Mouse (Mus musculus) stomach, embryonic 15.5 days (tissue): ENCODE measurements around the gene Dnm2. TPM values are rescaled to one million over a fixed set of nuclear protein-coding genes. Genes with fewer than 3 reads are reported as not detected.

Experiments
- ATAC-seq: fragments of 200-750 bp; cut with Nextera tagmentation; 2 replicates; pipeline ENCODE4 v1.8.0; 2017; ENCODE audit warnings: low read depth, moderate number of reproducible peaks, moderate TSS enrichment; ENCODE audit not compliant: insufficient read depth, low FRiP score
- H3K27ac ChIP-seq: fragments of 300-500 bp; sonication (generic); 2 replicates; pipeline ENCODE4 v1.5.1; 2015; ENCODE audit warnings: mild to moderate bottlenecking, inconsistent platforms
- H3K27me3 ChIP-seq: fragments of 300-500 bp; sonication (generic); replicated peaks from 2 replicates; pipeline ENCODE4 v1.6.1; 2015; ENCODE audit warnings: inconsistent platforms
- H3K36me3 ChIP-seq: fragments of 300-500 bp; sonication (generic); 2 replicates; pipeline ENCODE4 v1.6.1; 2015; ENCODE audit warnings: inconsistent platforms
- H3K4me1 ChIP-seq: fragments of 300-500 bp; sonication (generic); 2 replicates; pipeline ENCODE4 v1.6.1; 2015; ENCODE audit warnings: inconsistent platforms
- H3K4me2 ChIP-seq: fragments of 300-500 bp; sonication (generic); 2 replicates; pipeline ENCODE4 v1.6.1; 2015; ENCODE audit warnings: mild to moderate bottlenecking, inconsistent platforms
- H3K4me3 ChIP-seq: fragments of 300-500 bp; sonication (generic); replicated peaks from 2 replicates; pipeline ENCODE4 v1.5.1; 2015; ENCODE audit warnings: inconsistent platforms
- H3K9ac ChIP-seq: fragments of 300-500 bp; sonication (generic); 2 replicates; pipeline ENCODE4 v1.6.1; 2015; ENCODE audit warnings: inconsistent platforms
- H3K9me3 ChIP-seq: fragments of 300-500 bp; sonication (generic); 2 replicates; pipeline ENCODE4 v1.6.1; 2016; ENCODE audit warnings: inconsistent platforms
- WGBS: fragments of 180-500 bp; shearing (Covaris S2); methylation state at CpG from one replicate; pipeline ENCODE4 v1.1.7; 2015; 5-methylcytosine and 5-hydroxymethylcytosine counted together
- polyA plus RNA-seq: library from polyadenylated mRNA; unstranded; fragments of >200 nt; fragmentation: Nextera tagmentation; extraction: Ambion mirVana; gene quantifications from 2 replicates; pipeline ENCODE4 v1.2.1, GENCODE M21; 2015

Dnm2 gene
- polyA plus RNA-seq, 1 experiment from 2014 or later = 71.3 TPM

DNA sequence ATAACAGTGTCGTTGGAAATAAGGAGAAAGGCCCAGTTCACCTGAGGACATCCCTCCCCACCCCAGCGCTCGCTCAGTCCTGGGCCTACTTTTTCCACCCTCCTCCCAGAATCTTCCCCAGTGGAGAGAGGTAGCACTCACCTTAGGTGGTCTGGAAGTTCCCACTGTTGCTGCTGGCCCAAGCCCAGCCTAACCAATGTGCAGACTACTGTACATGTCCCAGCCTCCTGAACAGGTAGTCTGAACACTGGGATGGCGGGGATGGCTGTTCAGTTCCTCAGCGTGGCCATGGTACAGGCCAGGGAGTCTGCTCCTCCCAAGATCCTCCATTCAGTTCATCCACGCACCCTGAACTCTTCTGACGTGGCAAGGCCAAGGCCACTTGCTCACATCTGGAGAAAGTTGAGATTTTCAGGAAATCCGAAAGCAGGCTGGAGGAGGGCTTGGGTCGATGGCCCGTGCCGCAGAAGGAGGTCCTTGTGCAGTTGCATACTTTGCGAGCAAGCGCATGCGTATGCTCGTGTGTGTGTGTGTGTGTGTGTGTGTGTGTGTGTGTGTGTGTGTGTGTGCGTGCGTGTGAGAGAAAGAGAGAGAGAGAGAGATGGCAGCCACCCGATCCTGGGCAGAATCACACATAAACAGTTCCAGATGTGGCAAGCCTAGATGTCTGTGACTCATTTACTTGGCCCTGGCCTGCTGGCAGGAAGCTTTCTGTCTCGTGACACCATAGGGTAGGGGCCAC, 71.8 kb downstream of the Dnm2 start:
- Histone ChIP-seq H3K9ac (no peak overlapping the region), H3K36me3 (peaks cover 27% of the 10 kb centered on the region), H3K27me3 (no peaks in the 10 kb centered on the region), H3K4me3 (no peak overlapping the region), H3K4me2 (no peak overlapping the region), H3K27ac (no peak overlapping the region), H3K9me3 (no peaks in the 10 kb centered on the region), H3K4me1 (no peaks in the 10 kb centered on the region)
- ATAC-seq = no peak; the same call in 1 of the 2 replicates
- 87% methylated on average over 17 of the region's 19 CpGs for whole genome bisulfite sequencing

- Histone ChIP-seq H3K4me1 (no peaks in the 10 kb centered on the region), H3K9ac (no peak overlapping the region), H3K36me3 (peaks cover 27% of the 10 kb centered on the region), H3K27me3 (no peaks in the 10 kb centered on the region), H3K27ac (no peak overlapping the region), H3K9me3 (no peaks in the 10 kb centered on the region), H3K4me3 (no peak overlapping the region), H3K4me2 (no peak overlapping the region)
- 91% methylated on average over 16 of the region's 16 CpGs for WGBS
- no peak for ATAC-seq
Observed at GRCm38 (mm10) chr9:21497050-21497542, 72.4 kb downstream of the Dnm2 start.

- 94% methylated on average over 2 of the region's 2 CpGs for WGBS
- H3K9ac ChIP-seq = no peak overlapping the region
- H3K4me2 ChIP-seq = no peak overlapping the region
- peaks cover 29% of the 10 kb centered on the region for H3K36me3 ChIP-seq
- no peak overlapping the region for H3K4me3 ChIP-seq
- no peaks in the 10 kb centered on the region for H3K27me3 ChIP-seq
- ATAC-seq = no peak
- no peak overlapping the region for H3K27ac ChIP-seq
- no peaks in the 10 kb centered on the region for H3K4me1 ChIP-seq
- no peaks in the 10 kb centered on the region for H3K9me3 ChIP-seq
Observed at GRCm38 (mm10) chr9:21497664-21498063, 73.0 kb downstream of the Dnm2 start.

DNA sequence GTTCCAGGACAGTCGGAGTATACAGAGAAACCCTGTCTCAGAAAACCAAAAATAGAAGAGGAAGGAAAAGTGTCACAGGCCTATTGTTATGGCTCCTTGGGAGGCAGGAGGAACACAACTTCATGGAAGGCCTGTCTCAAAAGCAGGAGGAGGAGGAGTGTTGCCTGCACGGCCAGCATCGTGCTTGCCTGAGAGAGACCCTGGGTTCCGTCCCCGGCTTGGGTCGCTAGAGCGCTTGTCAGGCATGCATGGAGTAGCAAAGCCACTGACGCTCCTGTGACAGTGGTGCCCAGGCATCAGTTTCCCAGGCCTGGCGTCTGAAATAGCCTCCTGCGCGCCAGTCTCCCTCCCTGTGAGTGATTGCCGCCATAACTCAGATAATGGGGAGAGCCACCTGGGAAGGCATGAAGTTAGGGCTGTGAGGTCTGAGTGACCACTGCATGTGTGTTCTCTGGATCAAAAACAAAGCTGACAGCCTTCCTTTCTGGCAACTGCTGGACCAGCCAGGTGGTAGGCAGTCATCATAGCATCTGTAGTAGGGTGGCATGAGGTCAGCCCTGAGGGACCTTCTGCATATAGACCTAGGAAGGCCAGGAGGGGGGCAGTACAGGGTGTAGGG, 73.7 kb downstream of the Dnm2 start:
- Histone ChIP-seq H3K9ac (no peak overlapping the region), H3K27me3 (no peaks in the 10 kb centered on the region), H3K36me3 (peaks cover 29% of the 10 kb centered on the region), H3K4me3 (no peak overlapping the region), H3K4me2 (no peak overlapping the region), H3K27ac (no peak overlapping the region), H3K9me3 (no peaks in the 10 kb centered on the region), H3K4me1 (no peaks in the 10 kb centered on the region)
- WGBS = 90% methylated on average over 12 of the region's 12 CpGs
- ATAC-seq = no peak

- H3K27me3 ChIP-seq = no peaks in the 10 kb centered on the region
- WGBS = 91% methylated on average over 8 of the region's 8 CpGs
- H3K36me3 ChIP-seq = peaks cover 54% of the 10 kb centered on the region
- H3K9me3 ChIP-seq = no peaks in the 10 kb centered on the region
- no peak overlapping the region for H3K9ac ChIP-seq
- ATAC-seq = no peak
- no peak overlapping the region for H3K4me3 ChIP-seq
- H3K4me1 ChIP-seq = no peaks in the 10 kb centered on the region
- no peak overlapping the region for H3K4me2 ChIP-seq
- H3K27ac ChIP-seq = no peak overlapping the region
Observed at GRCm38 (mm10) chr9:21503352-21503751, 78.6 kb downstream of the Dnm2 start.

DNA sequence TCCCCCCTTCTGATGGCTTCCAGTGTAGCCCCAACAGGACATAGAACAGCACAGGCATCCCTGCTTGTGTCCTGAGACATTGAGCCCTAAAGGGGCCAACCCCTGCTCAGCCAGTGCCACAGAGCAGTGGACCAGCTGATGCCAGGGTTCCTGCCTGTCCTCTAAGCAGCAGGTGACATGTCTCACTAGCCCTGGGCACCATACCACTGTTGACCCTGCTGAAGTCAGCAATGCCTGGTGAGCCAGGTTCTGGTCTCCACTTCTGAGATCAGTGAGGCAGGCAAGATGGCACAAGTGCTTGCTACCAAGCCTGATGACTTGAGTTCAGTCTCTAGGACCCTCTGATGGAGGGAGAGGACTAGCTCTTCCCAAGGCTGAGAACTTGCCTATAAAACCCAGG, 81.1 kb downstream of the Dnm2 start:
- H3K27me3 ChIP-seq = no peaks in the 10 kb centered on the region
- H3K9me3 ChIP-seq = no peaks in the 10 kb centered on the region

GRCm38 (mm10) chr9:21507753-21508430, 83.2 kb downstream of the Dnm2 start:
- Histone ChIP-seq H3K27me3 (no peaks in the 10 kb centered on the region), H3K27ac (no peak overlapping the region), H3K9me3 (no peaks in the 10 kb centered on the region), H3K4me3 (no peak overlapping the region), H3K4me2 (no peak overlapping the region), H3K9ac (no peak overlapping the region), H3K4me1 (peaks cover 11% of the 10 kb centered on the region), H3K36me3 (peaks cover 39% of the 10 kb centered on the region)
- 90% methylated on average over 15 of the region's 15 CpGs for WGBS
- ATAC-seq = no peak

More for the DNA sequence above, 81.1 kb downstream of the Dnm2 start:
- ATAC-seq = no peak
- H3K4me3 ChIP-seq = no peak overlapping the region
- H3K27ac ChIP-seq = no peak overlapping the region
- H3K4me2 ChIP-seq = no peak overlapping the region
- peaks cover 8% of the 10 kb centered on the region for H3K4me1 ChIP-seq
- H3K9ac ChIP-seq = no peak overlapping the region
- H3K36me3 ChIP-seq = peaks cover 41% of the 10 kb centered on the region

DNA sequence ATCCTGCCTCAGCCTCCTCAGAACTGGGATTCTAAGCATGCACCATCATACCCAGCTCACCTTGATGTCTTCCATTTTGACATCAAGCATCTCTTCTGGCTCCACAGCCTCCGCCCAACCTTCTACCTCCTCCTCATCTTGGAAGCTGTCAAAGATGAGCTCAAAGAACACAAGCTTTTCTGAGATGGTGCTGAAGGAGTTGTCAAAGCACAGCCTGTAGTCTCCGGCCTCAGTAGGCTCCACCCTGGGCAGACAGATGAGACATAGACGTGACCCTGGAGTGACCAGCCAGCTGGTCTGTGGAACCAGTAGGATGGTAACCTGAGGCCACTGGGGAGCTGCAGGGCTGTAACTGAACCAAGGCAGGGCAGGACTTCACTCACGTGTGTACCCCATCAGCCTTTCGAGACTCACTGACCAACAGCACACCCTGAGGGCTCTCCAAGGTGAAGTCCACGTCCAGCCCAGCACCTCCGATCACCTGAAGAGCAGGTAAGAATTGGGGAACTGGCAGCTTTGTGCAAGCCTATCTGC, 84.2 kb downstream of the Dnm2 start:
- WGBS = 79% methylated on average over 7 of the region's 7 CpGs
- Histone ChIP-seq H3K36me3 (peaks cover 39% of the 10 kb centered on the region), H3K4me3 (peak overlapping the region; percentile 90), H3K27me3 (no peaks in the 10 kb centered on the region), H3K9ac (0 out of 2 replicates have a peak overlapping the region, but pooled peaks have one; percentile 69), H3K4me1 (peaks cover 11% of the 10 kb centered on the region), H3K4me2 (peak overlapping the region; percentile 74), H3K27ac (no peak overlapping the region), H3K9me3 (no peaks in the 10 kb centered on the region)
- no peak for ATAC-seq

DNA sequence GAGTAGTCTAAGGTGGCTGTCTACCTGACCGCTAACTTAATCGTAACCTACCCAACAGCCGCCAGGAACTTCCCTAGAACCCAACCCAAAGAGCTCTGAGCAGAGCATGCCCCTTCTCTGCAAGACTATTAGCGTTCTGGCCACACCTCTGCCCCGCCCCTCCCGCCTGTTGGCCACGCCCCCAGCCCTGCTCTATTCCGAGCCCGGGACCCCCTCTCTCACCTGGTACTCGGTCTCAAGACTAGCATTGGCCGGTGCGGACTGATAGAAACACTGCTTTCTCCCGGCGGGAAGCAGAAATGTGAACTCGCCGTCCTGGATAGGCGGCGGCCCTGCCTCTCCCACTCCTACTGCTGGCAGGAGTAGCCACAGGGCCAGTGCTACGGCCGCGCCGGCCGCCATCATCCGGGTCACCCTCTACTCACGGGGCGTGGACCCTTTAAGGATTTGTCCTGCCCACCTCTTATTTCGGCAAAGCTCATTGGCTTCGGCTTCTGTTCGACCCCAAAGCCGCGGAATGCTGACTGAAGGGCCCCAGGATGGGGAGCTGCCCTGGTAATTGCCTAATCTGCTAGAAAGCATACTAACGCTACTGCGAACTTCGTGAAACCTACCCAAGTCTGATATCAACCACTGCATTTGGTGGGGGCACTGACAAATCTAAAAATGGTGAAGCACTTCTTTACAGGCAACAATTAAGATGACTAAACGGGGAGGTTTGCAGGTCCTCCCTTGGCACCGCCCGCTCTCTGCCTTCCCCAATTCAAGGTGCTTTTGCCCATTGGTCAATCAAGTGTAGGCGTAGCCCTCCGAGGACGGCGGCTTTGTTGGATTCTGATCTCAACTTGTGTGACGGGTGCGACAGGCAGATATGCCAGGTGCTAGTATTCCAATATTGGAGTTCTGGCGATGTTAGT, 85.3 kb downstream of the Dnm2 start, which contains the start of gene Tmed1:
TSS of gene Tmed1 (minus strand) at position 481 of the 917 bp plus-strand sequence.
- Histone ChIP-seq H3K9me3 (no peaks in the 10 kb centered on the region), H3K4me1 (peaks cover 11% of the 10 kb centered on the region), H3K36me3 (peaks cover 30% of the 10 kb centered on the region), H3K4me3 (peak within 1 kb of the TSS; percentile 90), H3K27ac (peak within 1 kb of the TSS; percentile 97), H3K27me3 (no peaks in the 10 kb centered on the region), H3K9ac (peak within 1 kb of the TSS; percentile 69), H3K4me2 (peak within 1 kb of the TSS; percentile 74)
- ATAC-seq = peak; percentile 96
- under 1% methylated on average over 44 of the region's 44 CpGs for WGBS

DNA sequence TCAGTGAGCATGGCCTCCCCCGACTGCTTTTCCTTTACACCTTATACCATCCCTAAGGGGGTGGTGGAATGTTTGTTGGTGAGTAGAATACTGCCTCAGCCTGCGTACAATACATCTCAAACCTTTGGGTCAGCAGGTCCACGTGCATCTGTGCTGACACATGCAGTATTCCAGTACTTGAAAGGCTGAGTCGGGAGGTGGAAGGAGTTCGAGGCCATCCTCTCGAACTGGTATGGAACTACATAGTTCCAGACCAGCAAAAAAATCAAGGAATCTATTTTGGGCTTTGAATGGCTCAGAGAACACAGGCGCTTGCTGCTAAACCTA, 85.9 kb downstream of the Dnm2 start:
- peak overlapping the region; percentile 97 for H3K27ac ChIP-seq
- H3K36me3 ChIP-seq = peaks cover 26% of the 10 kb centered on the region
- no peak for ATAC-seq
- peak overlapping the region; percentile 90 for H3K4me3 ChIP-seq
- 2% methylated on average over 7 of the region's 7 CpGs for WGBS
- peaks cover 11% of the 10 kb centered on the region for H3K4me1 ChIP-seq
- no peaks in the 10 kb centered on the region for H3K27me3 ChIP-seq
- H3K9me3 ChIP-seq = no peaks in the 10 kb centered on the region
- H3K9ac ChIP-seq = peak overlapping the region; percentile 37; the same call in 1 of the 2 replicates
- H3K4me2 ChIP-seq = peak overlapping the region; percentile 74

GRCm38 (mm10) chr9:21511052-21511451, 86.3 kb downstream of the Dnm2 start:
- H3K27ac ChIP-seq = peak overlapping the region; percentile 97
- ATAC-seq = no peak
- peak overlapping the region; percentile 90 for H3K4me3 ChIP-seq
- no peaks in the 10 kb centered on the region for H3K27me3 ChIP-seq
- peak overlapping the region; percentile 74 for H3K4me2 ChIP-seq
- peaks cover 22% of the 10 kb centered on the region for H3K36me3 ChIP-seq
- no peak overlapping the region for H3K9ac ChIP-seq
- 78% methylated on average over 9 of the region's 9 CpGs for WGBS
- no peaks in the 10 kb centered on the region for H3K9me3 ChIP-seq
- H3K4me1 ChIP-seq = peaks cover 11% of the 10 kb centered on the region
